Mouse (Mus musculus) liver, embryonic 18 days (tissue): ENCODE measurements around the gene Adnp. TPM values are rescaled to one million over a fixed set of nuclear protein-coding genes. Genes with fewer than 3 reads are reported as not detected.

Source experiments
- polyA plus RNA-seq: library from polyadenylated mRNA; depleted of rRNA; stranded (reverse); fragments of >200 nt; gene quantifications from 2 replicates; pipeline ENCODE4 v1.2.3, GENCODE M21; 2012; rRNA removed

Adnp gene
- 4.4 and 5.5 TPM in 2 replicates for polyA plus RNA-seq

DNA sequence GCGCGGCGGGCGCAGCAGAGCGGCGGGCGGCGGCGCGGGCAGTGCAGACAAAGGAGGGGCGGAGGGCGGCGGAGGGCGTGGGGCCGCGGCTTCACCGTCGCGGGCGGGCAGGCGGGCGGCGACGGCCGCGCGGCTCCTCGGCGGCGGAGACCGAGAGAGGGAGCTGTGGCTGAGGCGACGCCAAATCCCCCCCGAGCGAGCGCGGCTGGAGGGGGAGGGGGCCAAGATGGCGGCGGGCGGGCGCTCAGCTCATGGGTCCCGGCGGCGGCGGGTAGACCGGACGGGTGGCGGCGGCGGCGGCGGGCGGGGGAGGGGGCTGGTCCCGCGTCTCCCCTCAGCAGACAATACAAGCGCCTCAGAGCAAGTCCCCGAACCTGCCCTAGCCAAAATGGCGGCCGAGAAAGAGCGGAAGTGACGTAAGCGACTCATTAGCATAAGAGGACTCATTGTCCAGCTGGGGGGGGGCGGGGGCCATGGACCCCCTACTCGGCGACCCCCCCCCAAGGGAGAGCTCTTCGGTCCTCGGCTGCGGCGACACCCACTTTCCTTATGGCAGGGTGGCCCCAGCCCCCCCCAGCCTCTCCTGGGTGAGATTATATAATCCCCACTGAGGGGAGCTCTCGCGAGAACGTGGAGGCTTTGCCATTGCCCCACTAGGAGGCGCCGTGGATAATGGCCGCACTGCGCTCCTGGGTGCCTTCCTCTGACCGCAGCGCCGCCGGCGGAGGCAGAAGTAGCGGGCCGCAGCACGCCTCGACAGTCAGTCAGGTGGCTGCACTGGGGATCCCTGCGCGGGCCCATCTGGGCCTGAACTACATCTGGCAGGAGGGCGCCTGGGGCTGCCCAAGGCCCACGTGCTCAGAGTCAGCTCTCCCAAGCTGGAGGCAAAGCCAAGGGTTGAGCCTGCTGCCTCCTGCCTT, at the start of gene Adnp:
Adnp (minus strand) TSS at position 388 of the 920 bp plus-strand sequence.

GRCm38 (mm10) chr2:168230026-168230728, 23.3 kb upstream of the Adnp start, which contains the start of the genes Gm20716, Dpm1 and Mocs3:
Gene Gm20716, minus strand, starts transcription at chr2:168230364.
Gene Dpm1, minus strand, starts transcription at chr2:168230591.
Gene Mocs3, plus strand, starts transcription at chr2:168230622.

Other genes with a start within 250 kb of the Adnp start
- gene Ripor3, start 196.5 kb downstream of the Adnp start, polyA plus RNA-seq = 2.8 and 3.5 TPM in 2 replicates
- 2.8 TPM in 2 replicates for gene Pard6b, start 126.1 kb downstream of the Adnp start, polyA plus RNA-seq
- gene Gm20716, start 23.3 kb upstream of the Adnp start, polyA plus RNA-seq = 10.0 and 10.5 TPM in 2 replicates
- gene Dpm1, start 23.5 kb upstream of the Adnp start, polyA plus RNA-seq = 4.9 and 8.1 TPM in 2 replicates
- gene Mocs3, start 23.5 kb upstream of the Adnp start, polyA plus RNA-seq = 4.2 and 4.6 TPM in 2 replicates
- gene Kcng1, start 74.6 kb upstream of the Adnp start, polyA plus RNA-seq = 0.01 and 0.02 TPM in 2 replicates